Mouse (Mus musculus): Measurements from ENCODE around the gene Npas3.
A peak's percentile ranks its signal among the peaks of the same experiment; 100 is the strongest.

GRCm38 (mm10) chr12:54098785-54099184 is 850.3 kb downstream of the Npas3 start:
- TF ChIP-seq EP300 (IDR thresholded peaks at IDR 0.05; ENCODE audit: insufficient read depth, low read depth, low read length) (no peak; the same call in 1 of the 2 replicates), CTCF (IDR thresholded peaks at IDR 0.05; ENCODE audit: low read depth, low read length) (peak; percentile 94)

All from ES-Bruce4 (cell line).